Mouse (Mus musculus) liver, postnatal 0 days (tissue): ENCODE results near the gene Pitpnm1.

ENCODE experiments used
- CTCF ChIP-seq: sonication (generic); IDR thresholded peaks from 2 replicates; pipeline ENCODE4 v1.5.1; 2016; ENCODE audit warnings: antibody characterized with exemption, low read depth
- EP300 ChIP-seq: IDR thresholded peaks from 2 replicates; pipeline ENCODE4 v1.6.1; 2016; ENCODE audit warnings: antibody characterized with exemption, low read depth, mild to moderate bottlenecking

- no peak for TF ChIP-seq CTCF
- TF ChIP-seq EP300 = no peak
Measured at GRCm38 (mm10) chr19:4149283-4149682, 49.5 kb downstream of the Pitpnm1 start.
